ENCODE assay signal across 9 mouse cellular contexts in genomic region chr9:48238153-48238755, GRCm38 (mm10).
DNase-seq lines count a peak whose midpoint lies in the region; ATAC-seq and TF ChIP-seq lines count a peak whose summit lies in the region.
"Had no signal": no experiment of that assay in that cellular context is flagged by ENCODE, and none has a peak within 500 bp of the region (broad histone marks: within the 10 kb centered on the region; RNA-seq: fewer than 3 reads in every experiment).

No protein-coding gene starts in this region.

- DNase-seq in heart, adult 8-10 months (ENCODE audit: low spot score): peak; percentile 26
- no peak for DNase-seq in heart, adult 9 months (ENCODE audit: low spot score in 2 of 2)
- peak; percentile 43 for DNase-seq in thymus, adult 2 months
- DNase-seq in thymus, adult 18-20 months: no peak
- peak; percentile 10 to 20 for DNase-seq in lung, adult 18-20 months
- DNase-seq in urinary bladder, adult 18-20 months (ENCODE audit: low spot score in 2 of 2): no peak

- H3K27me3 ChIP-seq in thymus, adult 2 months (ENCODE audit: control insufficient read depth, insufficient read depth, low read length): no peaks in the 10 kb centered on the region
- H3K27me3 ChIP-seq: embryonic facial prominence, embryonic 12.5 days had no signal

- WGBS in thymus, adult 2 months: 76% methylated on average over 9 of the region's 9 CpGs

- H3K4me1 ChIP-seq in thymus, adult 2 months (replicated peaks; ENCODE audit: control insufficient read depth, insufficient read depth, low read length): no peaks in the 10 kb centered on the region
- H3K4me1 ChIP-seq: embryonic facial prominence, embryonic 12.5 days had no signal

- no peak for TF ChIP-seq CTCF in thymus, adult 2 months (IDR thresholded peaks at IDR 0.05; ENCODE audit: borderline replicate concordance, control insufficient read depth, extremely low read depth, insufficient read depth, low read length, poor library complexity)

- no peak overlapping the region for H3K27ac ChIP-seq in thymus, adult 2 months (ENCODE audit: control insufficient read depth, insufficient read depth, low read length)
- H3K27ac ChIP-seq: embryonic facial prominence, embryonic 12.5 days had no signal

- H3K36me3 ChIP-seq in thymus, adult 2 months (ENCODE audit: control insufficient read depth, insufficient read depth, low read length): no peaks in the 10 kb centered on the region
- H3K36me3 ChIP-seq: embryonic facial prominence, embryonic 12.5 days had no signal

- H3K4me3 ChIP-seq in thymus, adult 2 months (ENCODE audit: control insufficient read depth, insufficient read depth, low read length): no peak overlapping the region
- H3K4me3 ChIP-seq: embryonic facial prominence, embryonic 12.5 days had no signal

- ATAC-seq in common myeloid progenitor, adult 5-6 weeks (replicated peaks; ENCODE audit: low read depth, poor library complexity, severe bottlenecking): peak; percentile 63; the same call in 1 of the 2 replicates
- no peak for ATAC-seq in monocyte, adult 5-6 weeks (replicated peaks; ENCODE audit: insufficient number of reproducible peaks, low FRiP score, low TSS enrichment, poor library complexity, severe bottlenecking)

- TF ChIP-seq POLR2A in thymus, adult 2 months (IDR thresholded peaks at IDR 0.05; ENCODE audit: control insufficient read depth, extremely low read depth, insufficient read depth, low read length, poor library complexity): no peak

Comparison
In these comparisons a context has a peak if more than half of its experiments do, and no peak if none do; other contexts are left out.
1. DNase-seq: peak in heart, adult 8-10 months (single experiment), thymus, adult 2 months (single experiment) and lung, adult 18-20 months (2 of 2); none in heart, adult 9 months (0 of 2), thymus, adult 18-20 months (0 of 2) and urinary bladder, adult 18-20 months (0 of 2).